Mouse (Mus musculus) forebrain, embryonic 14.5 days (tissue): ENCODE measurements at regions not wholly inside any gene's neighbourhood (a gene's known extent, or its start where the extent isn't known, plus 50 kb on each side); places are given as distances from the start of the nearest gene placed in this dataset.

Experiments
- ATAC-seq: fragments of 200-750 bp; cut with Nextera tagmentation; 2 replicates; pipeline ENCODE4 v1.8.0; 2017; ENCODE audit warnings: mild to moderate bottlenecking, moderate library complexity
- DNase-seq: peaks from one replicate; pipeline ENCODE4 v3.0.0-alpha.2; 2015; ENCODE audit warnings: low spot score
- H3K27ac ChIP-seq: fragments of 300-500 bp; sonication (generic); 2 replicates; pipeline ENCODE4 v1.5.1; 2014; ENCODE audit warnings: low read depth, mild to moderate bottlenecking, control low read depth, low read length, moderate library complexity
- H3K27me3 ChIP-seq: fragments of 300-500 bp; sonication (generic); replicated peaks from 2 replicates; pipeline ENCODE4 v1.6.1; 2014; ENCODE audit warnings: low read length, control low read depth, mixed read lengths; ENCODE audit not compliant: control insufficient read depth, insufficient read depth
- H3K36me3 ChIP-seq: fragments of 300-500 bp; sonication (generic); 2 replicates; pipeline ENCODE4 v1.6.1; 2014; ENCODE audit warnings: low read length, control low read depth; ENCODE audit not compliant: control insufficient read depth, insufficient read depth
- H3K4me1 ChIP-seq: fragments of 300-500 bp; sonication (generic); 2 replicates; pipeline ENCODE4 v1.6.1; 2014; ENCODE audit warnings: antibody characterized with exemption, low read length, control low read depth; ENCODE audit not compliant: control insufficient read depth, insufficient read depth
- H3K4me2 ChIP-seq: fragments of 300-500 bp; sonication (generic); 2 replicates; pipeline ENCODE4 v1.6.1; 2014; ENCODE audit warnings: mild to moderate bottlenecking, control low read depth, low read length
- H3K4me3 ChIP-seq: fragments of 300-500 bp; sonication (generic); 2 replicates; pipeline ENCODE4 v1.5.1; 2014; ENCODE audit warnings: low read depth, low read length, control low read depth
- H3K9ac ChIP-seq: fragments of 300-500 bp; sonication (generic); 2 replicates; pipeline ENCODE4 v1.6.1; 2014; ENCODE audit warnings: mild to moderate bottlenecking, low read length, control low read depth, moderate library complexity
- H3K9me3 ChIP-seq: fragments of 300-500 bp; sonication (generic); replicated peaks from 2 replicates; pipeline ENCODE4 v1.6.1; 2016; ENCODE audit warnings: low read length, control low read depth, mixed read lengths; ENCODE audit not compliant: control insufficient read depth
- WGBS: fragments of 180-500 bp; shearing (Covaris S2); extraction: QIAGEN DNeasy Blood & Tissue Kit; methylation state at CpG from one replicate; pipeline ENCODE4 v1.1.7; 2014; 5-methylcytosine and 5-hydroxymethylcytosine counted together

DNA sequence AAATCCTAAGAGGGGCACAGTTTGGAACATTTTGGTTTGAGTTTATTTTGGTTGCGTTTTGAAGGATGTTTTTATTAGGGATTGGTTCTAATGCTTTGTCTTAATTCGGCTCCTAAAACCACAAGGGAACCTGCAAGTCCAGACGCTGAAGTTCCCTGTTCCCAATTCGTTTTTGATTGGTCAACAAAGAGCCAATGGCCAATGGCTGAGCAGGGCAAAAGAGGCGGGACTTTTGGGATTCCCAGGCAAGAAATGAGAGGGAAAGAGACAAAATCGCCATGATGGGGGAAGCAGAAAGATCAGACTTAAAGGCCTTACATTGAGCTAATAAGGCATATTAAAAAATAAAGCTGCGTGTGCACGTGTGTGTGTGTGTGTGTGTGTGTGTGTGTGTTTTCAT, 76.3 kb downstream of the Cartpt start:
- H3K27me3 ChIP-seq = no peaks in the 10 kb centered on the region
- no peak overlapping the region for H3K4me3 ChIP-seq
- H3K4me2 ChIP-seq = no peak overlapping the region
- H3K4me1 ChIP-seq = no peaks in the 10 kb centered on the region
- H3K9ac ChIP-seq = no peak overlapping the region
- H3K36me3 ChIP-seq = no peaks in the 10 kb centered on the region
- DNase-seq (no peak), ATAC-seq (no peak)
- 73% methylated on average over 8 of the region's 8 CpGs for WGBS
- H3K27ac ChIP-seq = no peak overlapping the region
- H3K9me3 ChIP-seq = no peaks in the 10 kb centered on the region

DNA sequence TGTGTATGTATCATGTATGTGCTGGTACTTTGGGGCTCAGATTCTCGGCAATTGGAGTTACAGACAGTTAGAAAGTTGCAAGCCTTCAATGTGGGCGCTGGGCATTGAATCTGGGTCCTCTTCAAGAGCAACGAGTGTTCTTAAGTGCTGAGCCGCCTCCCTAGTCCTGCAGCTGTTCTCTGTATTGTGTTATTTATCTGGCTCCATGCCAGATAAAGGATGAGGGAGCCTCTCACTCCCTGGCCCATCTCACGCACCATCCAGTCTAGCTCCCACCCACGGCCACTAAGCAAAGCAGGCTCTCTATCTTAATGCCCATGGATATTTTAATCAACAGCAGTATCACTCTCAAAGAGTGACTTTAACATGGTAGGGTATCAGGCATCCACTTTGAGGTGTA, 84.2 kb downstream of the Cartpt start:
- H3K4me2 ChIP-seq = no peak overlapping the region
- WGBS = 44% methylated on average over 6 of the region's 6 CpGs
- peak; percentile 65; the same call in 1 of the 2 replicates for ATAC-seq
- H3K27ac ChIP-seq = no peak overlapping the region
- H3K4me3 ChIP-seq = no peak overlapping the region
- no peak overlapping the region for H3K9ac ChIP-seq
- DNase-seq = no peak
- H3K9me3 ChIP-seq = no peaks in the 10 kb centered on the region
- H3K27me3 ChIP-seq = no peaks in the 10 kb centered on the region
- H3K36me3 ChIP-seq = no peaks in the 10 kb centered on the region
- peaks cover 7% of the 10 kb centered on the region; the same call in 1 of the 2 replicates for H3K4me1 ChIP-seq

DNA sequence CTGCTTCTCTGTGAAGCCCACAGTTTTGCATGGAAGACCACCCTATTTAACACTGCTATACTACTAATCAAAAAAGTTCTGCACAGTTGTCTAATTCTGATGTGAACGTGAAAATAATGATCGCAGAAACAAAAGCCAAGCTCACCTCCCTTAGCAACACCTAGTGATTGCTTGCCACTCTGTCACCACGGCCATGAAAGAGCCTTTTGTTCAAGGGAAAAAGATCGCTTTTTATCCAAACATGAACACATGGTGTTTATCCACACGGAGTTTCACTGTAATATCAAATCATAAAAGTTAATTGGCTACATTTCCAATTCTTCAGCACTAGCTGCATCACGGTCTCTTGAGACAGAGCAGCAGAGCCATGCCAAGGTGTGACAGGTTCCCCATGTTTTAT, 85.1 kb downstream of the Cartpt start:
- H3K27ac ChIP-seq = no peak overlapping the region
- WGBS = 24% methylated on average over 6 of the region's 6 CpGs
- H3K27me3 ChIP-seq = no peaks in the 10 kb centered on the region
- DNase-seq (peak; percentile 51), ATAC-seq (no peak)
- no peak overlapping the region for H3K4me2 ChIP-seq
- peaks cover 7% of the 10 kb centered on the region; the same call in 1 of the 2 replicates for H3K4me1 ChIP-seq
- H3K9me3 ChIP-seq = no peaks in the 10 kb centered on the region
- no peaks in the 10 kb centered on the region for H3K36me3 ChIP-seq
- H3K4me3 ChIP-seq = no peak overlapping the region
- H3K9ac ChIP-seq = no peak overlapping the region

DNA sequence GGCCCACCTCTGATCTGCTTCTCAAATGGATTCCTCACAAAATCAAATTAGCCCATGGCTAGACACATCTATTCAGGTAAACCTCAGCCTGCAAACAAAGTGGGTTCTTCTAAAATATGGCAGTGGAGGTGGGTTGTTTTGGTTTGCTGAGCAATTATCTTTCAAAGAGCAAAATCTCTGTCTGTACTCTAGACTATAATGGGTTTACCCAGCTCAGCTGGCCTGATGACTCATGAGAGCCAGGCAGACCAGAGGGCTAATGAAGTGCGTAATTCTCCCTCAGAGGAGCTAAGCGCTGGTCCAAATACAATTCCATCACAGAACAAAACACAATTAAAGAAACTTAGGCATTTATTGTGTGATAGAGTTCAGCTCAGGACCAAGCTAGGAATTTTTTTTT, 86.1 kb downstream of the Cartpt start:
- no peak overlapping the region for H3K27ac ChIP-seq
- DNase-seq = no peak
- no peaks in the 10 kb centered on the region for H3K36me3 ChIP-seq
- peaks cover 7% of the 10 kb centered on the region; the same call in 1 of the 2 replicates for H3K4me1 ChIP-seq
- H3K4me3 ChIP-seq = no peak overlapping the region
- H3K4me2 ChIP-seq = no peak overlapping the region
- ATAC-seq = no peak
- H3K27me3 ChIP-seq = no peaks in the 10 kb centered on the region
- no peak overlapping the region for H3K9ac ChIP-seq
- no peaks in the 10 kb centered on the region for H3K9me3 ChIP-seq
- WGBS = 17% methylated on average over 2 of the region's 2 CpGs

DNA sequence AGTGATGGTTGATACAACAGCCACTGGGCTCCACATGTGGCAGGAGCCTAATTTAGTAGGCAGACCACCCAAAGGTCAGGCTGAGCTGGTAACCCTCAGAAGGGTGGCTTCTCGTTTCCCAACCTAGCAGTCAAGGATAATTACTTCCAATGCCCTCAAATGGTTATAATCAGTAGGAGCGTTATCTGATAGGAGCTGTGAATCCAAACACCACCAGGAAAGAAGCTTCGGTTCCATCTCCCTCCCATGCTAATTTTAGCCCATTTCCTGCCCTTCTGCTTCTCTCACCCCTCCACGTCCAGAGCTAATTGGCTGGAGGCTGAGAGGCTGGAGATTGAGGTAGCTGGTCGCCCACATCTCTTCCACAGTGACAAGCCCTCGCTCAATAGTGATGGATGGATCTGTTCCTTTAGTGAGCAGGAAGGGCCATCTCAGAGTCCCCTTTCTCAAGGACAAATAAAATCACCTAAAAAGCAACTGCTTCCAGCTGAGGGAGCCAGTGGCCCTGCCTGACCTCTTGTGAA, 86.8 kb downstream of the Cartpt start:
- Histone ChIP-seq H3K27ac (no peak overlapping the region), H3K27me3 (no peaks in the 10 kb centered on the region), H3K9me3 (no peaks in the 10 kb centered on the region), H3K4me2 (no peak overlapping the region), H3K4me3 (no peak overlapping the region), H3K9ac (no peak overlapping the region), H3K4me1 (peaks cover 7% of the 10 kb centered on the region; the same call in 1 of the 2 replicates), H3K36me3 (no peaks in the 10 kb centered on the region)
- ATAC-seq (no peak), DNase-seq (no peak)
- 72% methylated on average over 6 of the region's 6 CpGs for WGBS

DNA sequence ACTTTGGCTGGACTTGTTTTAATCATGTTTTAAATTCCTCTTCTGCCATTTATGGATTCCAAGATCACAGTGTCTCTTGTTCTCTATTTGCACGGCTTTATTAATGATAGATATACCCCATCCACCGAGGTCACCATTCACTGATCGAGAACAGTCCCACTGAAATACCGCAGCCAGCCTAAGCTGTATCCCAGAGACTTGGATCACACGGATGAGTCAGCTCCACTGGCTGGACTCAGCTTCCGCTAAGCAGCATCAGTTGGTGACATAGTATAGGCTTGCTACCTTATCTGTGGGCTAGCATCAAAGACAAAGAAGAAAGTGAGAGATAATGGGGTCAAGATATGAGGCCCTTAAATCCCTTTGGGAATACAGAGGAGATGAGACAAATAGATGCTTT, 106.4 kb downstream of the Cartpt start:
- no peak overlapping the region for H3K4me3 ChIP-seq
- no peaks in the 10 kb centered on the region for H3K27me3 ChIP-seq
- no peaks in the 10 kb centered on the region for H3K36me3 ChIP-seq
- peak; percentile 52; the same call in 1 of the 2 replicates for ATAC-seq
- WGBS = 61% methylated on average over 6 of the region's 6 CpGs
- no peak overlapping the region for H3K4me2 ChIP-seq
- no peaks in the 10 kb centered on the region for H3K9me3 ChIP-seq
- no peaks in the 10 kb centered on the region for H3K4me1 ChIP-seq
- no peak overlapping the region for H3K9ac ChIP-seq
- no peak for DNase-seq
- no peak overlapping the region for H3K27ac ChIP-seq

DNA sequence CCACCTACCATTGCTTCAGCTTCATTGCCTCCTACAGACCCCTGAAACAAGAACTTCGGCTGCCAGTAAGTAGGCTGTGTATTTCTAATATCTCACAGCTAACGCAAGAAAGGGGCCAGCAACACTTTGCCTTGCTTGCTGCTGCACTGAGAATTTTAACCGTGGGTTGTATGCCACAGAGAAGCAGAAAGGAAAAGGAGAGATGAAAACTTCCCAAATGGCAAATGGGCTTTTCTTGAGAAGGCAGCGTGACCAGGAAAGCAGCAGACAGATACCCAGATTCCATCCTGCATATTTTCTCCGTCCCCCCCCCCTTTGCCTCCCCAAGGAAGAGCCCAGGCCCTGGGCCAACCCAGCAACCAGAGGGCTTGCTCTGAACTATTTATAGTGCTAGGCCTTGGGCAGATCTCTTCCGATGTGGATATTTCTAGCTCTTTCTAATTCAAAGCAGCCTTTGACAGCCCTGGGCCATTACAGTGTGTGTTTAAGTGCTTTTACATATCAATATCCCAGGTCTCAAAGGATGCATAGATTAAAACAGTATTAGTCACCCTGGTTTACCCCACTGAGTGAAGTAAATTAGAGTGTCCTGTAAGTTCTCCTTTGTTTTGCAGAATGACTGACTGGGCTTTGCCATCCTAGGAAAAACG, 107.0 kb downstream of the Cartpt start:
- Histone ChIP-seq H3K9ac (no peak overlapping the region), H3K4me3 (no peak overlapping the region), H3K27me3 (no peaks in the 10 kb centered on the region), H3K36me3 (no peaks in the 10 kb centered on the region), H3K4me2 (no peak overlapping the region), H3K4me1 (no peaks in the 10 kb centered on the region), H3K27ac (no peak overlapping the region), H3K9me3 (no peaks in the 10 kb centered on the region)
- DNase-seq (peak; percentile 35), ATAC-seq (peak; percentile 80)
- 51% methylated on average over 7 of the region's 7 CpGs for WGBS

DNA sequence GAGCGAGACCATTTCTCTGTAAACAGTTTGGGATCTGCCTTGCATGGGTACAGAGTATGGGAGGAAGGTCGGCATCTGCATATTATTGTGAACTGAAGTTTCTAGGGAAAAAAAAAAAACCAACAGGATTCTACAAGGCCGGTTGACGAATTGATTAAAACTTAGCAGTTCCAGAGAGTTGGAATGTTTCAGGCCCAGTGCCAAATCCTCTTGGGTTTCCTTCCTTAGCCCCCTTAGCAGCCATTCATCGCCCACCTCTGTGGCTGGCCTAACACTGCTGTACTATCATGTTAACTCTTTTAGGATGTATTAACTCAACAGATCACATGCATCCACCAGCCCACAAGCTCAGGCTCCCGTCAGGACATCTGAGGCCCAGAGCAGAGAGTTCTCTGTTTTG, 107.9 kb downstream of the Cartpt start:
- H3K9ac ChIP-seq = no peak overlapping the region
- no peaks in the 10 kb centered on the region for H3K27me3 ChIP-seq
- no peaks in the 10 kb centered on the region for H3K9me3 ChIP-seq
- 71% methylated on average over 6 of the region's 6 CpGs for WGBS
- DNase-seq (no peak), ATAC-seq (no peak)
- H3K36me3 ChIP-seq = no peaks in the 10 kb centered on the region
- H3K4me2 ChIP-seq = no peak overlapping the region
- H3K4me3 ChIP-seq = no peak overlapping the region
- no peaks in the 10 kb centered on the region for H3K4me1 ChIP-seq
- no peak overlapping the region for H3K27ac ChIP-seq

DNA sequence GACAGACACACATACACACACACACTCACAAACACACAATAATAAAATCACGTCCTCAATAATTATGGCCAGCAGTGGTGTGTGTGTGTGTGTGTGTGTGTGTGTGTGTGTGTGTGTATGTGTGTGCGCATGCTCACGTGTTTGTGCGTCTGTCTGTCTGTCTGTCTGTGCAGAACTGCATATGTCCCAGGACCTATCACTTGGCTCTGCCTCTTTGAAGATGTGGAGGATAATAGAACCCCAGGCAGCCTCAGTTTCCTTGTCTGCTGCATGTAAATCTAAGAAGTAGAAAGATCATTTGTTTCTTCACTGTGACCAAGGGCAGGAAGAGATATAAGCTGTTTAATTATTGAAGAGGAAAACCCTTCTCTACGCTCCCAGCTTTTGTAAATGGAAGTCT, 109.9 kb downstream of the Cartpt start:
- DNase-seq (no peak), ATAC-seq (no peak)
- no peaks in the 10 kb centered on the region for H3K9me3 ChIP-seq
- no peak overlapping the region for H3K4me3 ChIP-seq
- H3K36me3 ChIP-seq = no peaks in the 10 kb centered on the region
- H3K9ac ChIP-seq = no peak overlapping the region
- H3K4me2 ChIP-seq = no peak overlapping the region
- WGBS = 85% methylated on average over 5 of the region's 5 CpGs
- no peak overlapping the region for H3K27ac ChIP-seq
- H3K27me3 ChIP-seq = no peaks in the 10 kb centered on the region
- no peaks in the 10 kb centered on the region for H3K4me1 ChIP-seq
